Mouse (Mus musculus): ENCODE results near the gene Lin52. TPM values are rescaled to one million over a fixed set of nuclear protein-coding genes. Genes with fewer than 3 reads are reported as not detected.
"Not testable (repeated sequence)": the region's sequence is repeated elsewhere in the genome, so short reads cannot be mapped to it uniquely, and the experiment has no call there.

The Lin52 gene
- total RNA-seq, 2 experiments from 2014 or later, result 10.0 to 10.7 TPM

DNA sequence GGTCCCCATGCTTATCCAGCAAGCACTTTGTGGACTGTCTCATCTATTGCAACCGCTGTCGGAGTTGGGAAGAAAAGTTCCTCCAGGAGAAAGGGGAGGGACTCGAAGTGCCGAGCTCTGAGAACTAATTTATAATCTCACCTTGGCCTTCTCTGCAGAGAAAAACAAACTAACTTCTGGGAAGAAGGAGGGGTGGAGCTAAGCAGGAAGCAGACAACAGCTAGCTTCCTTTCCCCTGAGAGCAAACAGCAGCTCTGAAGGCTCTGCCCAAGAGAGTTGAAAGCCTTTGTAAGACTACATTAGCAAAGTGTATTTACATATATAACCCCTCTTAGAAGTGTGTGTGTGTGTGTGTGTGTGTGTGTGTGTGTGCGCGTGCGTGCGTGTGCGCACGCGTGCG, 74.2 kb downstream of the Lin52 start:
- H3K4me3 ChIP-seq, result no peak overlapping the region
- DNase-seq, result no peak
- H3K27ac ChIP-seq, result no peak overlapping the region
- no peak for TF ChIP-seq CTCF (IDR thresholded peaks at IDR 0.05)
- intact Hi-C loops (cut with DNase I), result no loop called here

DNA sequence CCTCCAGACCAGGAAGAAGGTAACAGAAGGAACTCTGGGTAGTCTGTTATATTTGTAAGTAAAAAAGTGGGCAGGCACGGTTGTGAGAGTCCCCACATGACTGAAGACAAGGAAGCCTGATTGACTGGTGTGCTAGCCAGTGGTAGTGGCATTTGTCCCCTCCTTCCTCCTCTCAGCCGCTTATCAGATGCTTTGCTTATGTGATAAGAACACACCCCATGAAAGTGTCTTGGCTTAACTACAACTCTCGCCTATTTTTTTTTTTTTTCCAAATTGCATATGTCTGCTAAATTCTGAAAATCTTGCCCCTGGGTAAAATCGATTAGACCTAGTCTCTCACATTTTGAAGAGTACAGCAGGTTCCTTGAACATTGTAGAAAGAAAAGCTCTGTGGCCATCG, 79.2 kb downstream of the Lin52 start:
- Histone ChIP-seq H3K4me3 (no peak overlapping the region), H3K27ac (no peak overlapping the region)
- no peak for TF ChIP-seq CTCF (IDR thresholded peaks at IDR 0.05)
- no peak for DNase-seq
- intact Hi-C loops (cut with DNase I), result no loop called here

DNA sequence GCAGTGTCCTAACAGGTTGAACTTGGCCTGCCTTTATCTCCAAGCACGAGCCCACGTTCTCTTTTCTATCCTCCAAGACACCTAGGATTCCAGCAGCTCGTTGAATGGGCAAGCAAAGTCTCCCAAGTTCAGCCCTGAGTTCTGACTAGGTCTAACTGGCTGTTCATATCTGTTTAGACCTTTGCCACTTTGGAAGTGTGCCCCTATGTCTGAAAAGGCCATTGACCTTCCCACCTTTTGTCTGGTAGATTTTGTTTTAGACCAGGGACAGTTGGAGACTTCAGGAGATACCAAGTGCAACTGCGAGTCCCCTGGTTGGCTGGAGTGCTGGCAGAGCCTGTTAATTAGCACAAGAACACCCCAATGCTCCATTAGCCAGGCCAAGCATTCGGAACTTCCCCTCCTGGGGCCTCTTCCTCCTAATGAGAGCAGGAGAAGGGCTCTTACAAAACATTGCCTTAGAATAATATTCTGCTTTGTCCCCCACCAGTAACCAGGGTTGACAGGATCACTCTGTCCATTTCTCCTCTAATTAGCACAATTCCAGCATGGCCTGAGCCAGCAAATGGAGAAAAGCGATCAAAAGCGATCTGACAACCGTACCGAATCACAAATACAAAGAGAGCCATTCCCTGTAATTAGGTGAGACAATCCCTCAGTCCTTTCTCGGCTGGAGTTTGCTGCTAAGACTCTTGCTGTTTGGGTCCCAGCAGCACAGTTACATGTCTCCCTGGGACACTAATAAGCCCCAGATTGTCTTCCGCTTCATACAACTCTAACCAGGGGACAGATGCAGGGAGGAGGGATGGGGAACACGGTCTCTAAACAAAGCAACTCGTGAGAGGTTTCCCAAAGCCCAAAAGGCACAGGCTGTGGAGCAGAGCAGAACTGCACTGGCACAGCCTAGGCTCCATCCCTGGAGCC, 80.9 kb downstream of the Lin52 start:
- Histone ChIP-seq H3K4me3 (no peak overlapping the region), H3K27ac (no peak overlapping the region)
- DNase-seq, result no peak
- TF ChIP-seq CTCF (IDR thresholded peaks at IDR 0.05), result no peak
- intact Hi-C loops (cut with DNase I), result no loop called here

DNA sequence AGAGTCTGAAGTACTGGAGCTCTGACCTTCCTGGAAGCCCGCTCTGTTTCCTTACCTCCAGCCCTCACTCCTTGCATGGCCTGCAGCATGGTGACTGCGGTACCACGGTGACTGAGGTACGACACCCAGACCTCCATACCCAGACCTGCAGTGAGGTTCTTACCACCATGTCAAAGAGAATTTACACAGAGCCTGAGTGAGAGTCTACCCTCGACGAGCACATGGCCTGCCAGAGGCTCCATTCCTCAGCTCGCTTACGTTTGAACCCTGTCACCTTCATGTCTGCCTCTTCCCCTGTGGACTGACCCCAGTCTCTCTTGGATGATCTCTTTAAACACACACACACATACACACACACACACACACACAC, 81.6 kb downstream of the Lin52 start:
- Histone ChIP-seq H3K4me3 (no peak overlapping the region), H3K27ac (no peak overlapping the region)
- intact Hi-C loops (cut with DNase I), result no loop called here
- TF ChIP-seq CTCF (IDR thresholded peaks at IDR 0.05), result no peak
- no peak for DNase-seq

DNA sequence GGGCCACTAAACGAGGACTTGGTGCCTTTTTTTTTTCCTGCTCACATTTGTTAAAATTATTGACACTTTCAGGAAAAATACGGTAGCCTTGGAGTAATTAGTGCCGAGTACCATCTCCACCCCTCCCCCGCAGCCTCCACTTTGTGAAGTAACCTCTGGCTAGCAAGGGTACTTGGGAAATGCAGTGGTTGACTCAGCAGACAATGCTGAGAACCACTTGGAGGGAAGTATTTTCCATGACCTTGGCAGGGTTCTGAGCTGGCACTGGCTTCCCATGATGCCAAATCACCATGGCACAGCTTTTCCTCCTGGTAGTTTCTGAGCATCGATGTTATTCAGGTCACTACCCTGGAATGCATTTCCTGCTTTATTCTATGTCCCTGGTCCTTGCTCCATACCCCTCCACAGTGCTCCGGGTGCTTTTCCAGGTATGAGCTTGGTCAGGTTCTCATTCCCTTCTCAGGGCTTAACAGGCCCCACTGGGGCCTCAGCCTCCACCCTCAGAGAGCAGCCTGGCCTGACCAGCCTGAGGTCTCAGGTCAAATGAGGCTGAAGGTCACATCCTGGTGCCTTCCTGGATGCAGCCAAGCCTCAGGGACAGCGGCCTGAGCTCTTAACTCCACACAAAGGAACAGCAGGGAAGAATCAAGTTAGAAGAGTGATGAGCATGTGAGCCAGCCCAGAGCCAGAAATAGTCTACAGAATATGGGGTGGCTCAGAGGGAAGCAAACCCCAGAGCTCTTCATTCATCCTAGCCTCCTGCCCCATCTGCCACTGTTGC, 82.7 kb downstream of the Lin52 start:
- Histone ChIP-seq H3K4me3 (no peak overlapping the region), H3K27ac (no peak overlapping the region)
- intact Hi-C loops (cut with DNase I), result no loop called here
- no peak for DNase-seq
- TF ChIP-seq CTCF (IDR thresholded peaks at IDR 0.05), result no peak

DNA sequence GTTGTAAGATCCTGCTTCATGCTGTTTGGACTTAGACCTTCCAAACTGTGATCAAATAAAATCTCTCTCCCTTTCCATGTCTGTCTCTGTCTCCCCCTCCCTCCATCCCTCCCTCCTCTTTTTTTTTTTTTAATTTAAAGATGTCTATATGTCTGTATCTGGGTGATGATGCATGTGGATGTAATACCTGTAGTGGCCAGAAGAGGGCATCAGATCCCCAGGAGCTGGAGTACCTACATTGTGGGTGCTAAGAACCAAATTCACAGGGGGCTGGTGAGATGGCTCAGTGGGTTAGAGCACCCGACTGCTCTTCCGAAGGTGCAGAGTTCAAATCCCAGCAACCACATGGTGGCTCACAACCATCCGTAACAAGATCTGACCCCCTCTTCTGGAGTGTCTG, 88.3 kb downstream of the Lin52 start:
- peak; percentile 40 for TF ChIP-seq CTCF (IDR thresholded peaks at IDR 0.05)
- intact Hi-C loops (cut with DNase I); H3K27ac ChIP-seq; H3K4me3 ChIP-seq; DNase-seq: not testable (repeated sequence)

DNA sequence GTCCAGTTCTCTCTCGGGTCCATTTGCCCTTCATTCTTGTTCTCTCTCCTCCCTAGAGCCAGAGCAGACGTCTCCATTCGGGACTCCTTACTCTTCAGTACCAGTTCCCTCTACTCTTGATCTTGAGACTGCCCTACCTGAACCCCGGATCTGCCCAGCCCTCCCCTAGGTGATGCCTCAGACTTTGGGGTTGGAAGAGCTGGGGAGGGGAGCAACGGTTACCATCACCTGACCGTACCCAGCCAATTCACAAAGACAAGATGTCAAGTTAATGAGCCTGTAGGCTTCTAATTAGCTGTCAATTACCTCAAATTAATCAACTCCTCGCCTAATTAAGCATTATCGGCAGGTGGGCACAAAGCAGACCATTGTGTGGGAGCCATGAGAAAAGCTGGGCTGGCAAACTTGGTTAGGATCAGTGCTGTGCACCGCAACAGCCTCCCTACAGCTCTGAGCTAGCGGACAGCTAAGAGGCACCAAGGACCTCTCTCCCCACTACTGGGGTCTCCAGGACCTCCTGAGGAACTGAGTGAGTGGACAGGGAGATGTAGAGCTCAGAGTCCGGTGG, 90.3 kb downstream of the Lin52 start:
- no peak for DNase-seq
- intact Hi-C loops (cut with DNase I), result no loop called here
- H3K4me3 ChIP-seq, result no peak overlapping the region
- H3K27ac ChIP-seq, result no peak overlapping the region
- TF ChIP-seq CTCF (IDR thresholded peaks at IDR 0.05), result no peak

DNA sequence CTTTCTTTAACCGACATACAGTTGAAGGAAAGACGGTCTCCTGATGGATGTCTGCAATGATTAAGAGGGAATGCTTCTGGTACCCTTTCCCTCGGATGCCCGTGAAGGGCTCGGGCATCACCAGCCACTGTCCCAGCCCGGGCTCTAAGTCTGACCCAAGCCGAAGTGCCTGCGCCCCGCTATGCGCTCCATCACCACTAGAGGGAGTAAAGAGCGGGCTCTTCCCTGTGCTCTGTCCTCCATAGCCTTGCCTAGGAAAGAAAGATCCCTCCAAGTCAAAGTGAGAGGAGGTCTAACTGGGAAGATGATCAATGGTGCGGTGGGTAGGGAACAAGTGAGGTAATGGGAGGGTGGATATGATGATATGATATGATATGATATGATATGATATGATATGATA, 94.8 kb downstream of the Lin52 start:
- intact Hi-C loops (cut with DNase I), result no loop called here
- Histone ChIP-seq H3K4me3 (no peak overlapping the region), H3K27ac (no peak overlapping the region)
- DNase-seq, result peak; percentile 62
- no peak; the same call in 1 of the 2 replicates for TF ChIP-seq CTCF (IDR thresholded peaks at IDR 0.05)

DNA sequence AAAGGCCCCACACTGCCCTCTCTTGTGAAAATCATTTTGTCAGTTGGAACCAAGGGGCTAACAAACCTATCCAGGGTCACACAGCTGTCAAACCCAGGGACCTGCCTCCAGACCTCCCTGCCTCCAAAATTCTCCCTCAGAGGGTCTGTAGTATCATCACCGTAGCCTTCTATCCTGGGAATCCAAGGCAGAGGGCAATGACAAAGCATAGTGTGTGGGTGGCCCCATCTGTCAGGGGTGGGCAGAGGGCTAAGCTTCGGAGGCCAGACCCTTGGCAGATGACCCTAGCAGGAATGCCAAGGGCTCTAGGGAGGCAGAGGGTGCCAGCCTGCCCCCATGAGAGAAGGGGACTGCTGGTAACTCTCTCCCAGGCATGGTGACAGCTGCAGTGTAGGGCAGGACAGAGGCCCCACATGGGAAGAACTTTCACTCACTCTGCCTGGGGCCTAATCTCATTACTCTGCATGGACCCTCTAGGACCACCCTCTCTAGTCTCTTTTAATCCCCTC, 95.4 kb downstream of the Lin52 start:
- no peak for TF ChIP-seq CTCF (IDR thresholded peaks at IDR 0.05)
- intact Hi-C loops (cut with DNase I), result no loop called here
- Histone ChIP-seq H3K27ac (no peak overlapping the region), H3K4me3 (no peak overlapping the region)
- DNase-seq, result no peak

DNA sequence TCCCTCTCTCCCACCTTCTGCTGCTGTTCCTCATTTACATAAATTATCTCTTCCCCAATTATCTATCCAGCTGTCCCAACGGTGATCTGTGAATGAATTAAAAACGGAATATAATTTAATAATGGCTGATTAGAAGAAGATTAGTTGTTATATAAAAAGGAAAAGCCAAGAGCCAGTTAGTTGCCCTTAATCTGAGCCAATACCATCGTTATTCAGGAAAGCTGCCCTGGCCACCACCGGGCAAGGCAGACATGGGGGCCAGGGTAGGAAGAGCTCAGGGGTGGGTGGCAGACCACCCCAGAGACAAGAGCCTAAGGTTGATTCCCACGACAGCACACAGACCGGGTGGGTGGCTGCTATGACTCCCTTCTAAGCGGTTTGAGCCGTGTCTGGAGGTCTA, 97.0 kb downstream of the Lin52 start:
- intact Hi-C loops (cut with DNase I), result no loop called here
- Histone ChIP-seq H3K4me3 (no peak overlapping the region), H3K27ac (no peak overlapping the region)
- no peak for TF ChIP-seq CTCF (IDR thresholded peaks at IDR 0.05)
- no peak for DNase-seq

DNA sequence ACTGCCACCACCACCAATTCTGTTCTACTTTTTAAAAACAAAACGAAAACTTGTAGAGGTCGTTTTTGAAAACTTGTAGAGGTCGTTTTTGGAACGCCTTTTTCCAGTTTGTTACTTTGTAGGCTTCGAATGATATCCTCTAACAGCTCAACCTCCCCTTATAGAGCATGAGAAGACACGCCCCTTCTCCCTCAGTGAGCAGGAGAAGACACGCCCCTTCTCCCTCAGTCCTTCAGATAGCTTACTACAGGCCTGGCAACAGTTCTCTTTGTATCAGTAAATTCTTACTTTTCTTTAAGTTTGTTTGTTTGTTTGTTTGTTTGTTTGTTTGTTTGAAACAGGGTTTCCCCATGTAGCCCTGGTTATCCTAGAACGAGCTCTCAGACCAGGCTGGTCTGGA, 104.0 kb downstream of the Lin52 start:
- intact Hi-C loops (cut with DNase I), result no loop called here
- TF ChIP-seq CTCF (IDR thresholded peaks at IDR 0.05), result no peak
- Histone ChIP-seq H3K4me3 (no peak overlapping the region), H3K27ac (no peak overlapping the region)
- DNase-seq, result no peak

DNA sequence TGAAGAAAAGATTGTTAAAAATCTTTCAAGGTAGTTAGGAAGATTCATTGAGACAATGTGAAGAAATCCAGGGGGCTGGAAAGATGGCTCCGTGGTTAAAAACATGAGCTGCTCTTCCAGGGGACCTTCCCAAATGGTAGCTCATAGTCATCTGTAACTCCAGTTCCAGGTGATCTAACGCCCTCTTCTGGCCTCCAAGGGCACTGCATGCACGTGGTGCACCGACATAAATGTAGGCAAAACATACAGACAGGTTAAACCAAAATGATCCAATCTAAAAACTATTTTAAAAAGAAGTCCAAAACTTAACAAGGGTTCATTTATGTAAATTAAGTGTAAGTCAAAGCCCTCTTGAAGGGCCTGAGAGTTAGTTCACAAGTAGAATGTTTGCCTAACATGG, 111.3 kb downstream of the Lin52 start:
- Histone ChIP-seq H3K27ac (no peak overlapping the region), H3K4me3 (no peak overlapping the region)
- intact Hi-C loops (cut with DNase I), result no loop called here
- DNase-seq, result no peak
- TF ChIP-seq CTCF (IDR thresholded peaks at IDR 0.05), result peak; percentile 17; the same call in 1 of the 2 replicates

DNA sequence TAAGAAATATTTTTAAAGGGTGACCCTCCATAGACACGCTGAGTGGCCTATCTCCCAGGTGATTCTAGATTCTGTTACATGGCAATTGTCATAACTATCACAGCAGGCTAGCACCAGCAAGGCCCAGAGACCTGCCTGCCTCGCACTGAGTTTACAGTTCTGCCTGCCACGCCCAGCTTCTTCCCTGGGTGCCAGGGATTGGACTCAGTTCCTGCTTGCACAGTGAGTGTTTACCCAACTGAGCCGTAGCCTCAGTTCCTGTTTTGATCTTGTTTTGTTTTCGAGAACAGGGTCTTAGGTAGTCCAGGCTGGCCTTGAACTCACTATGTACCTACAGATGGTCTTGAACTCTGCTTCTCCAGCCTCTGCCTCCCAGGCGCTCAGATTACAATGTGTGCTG, 116.4 kb downstream of the Lin52 start:
- Histone ChIP-seq H3K4me3 (no peak overlapping the region), H3K27ac (no peak overlapping the region)
- intact Hi-C loops (cut with DNase I), result no loop called here
- no peak for DNase-seq
- no peak for TF ChIP-seq CTCF (IDR thresholded peaks at IDR 0.05)
